Mouse (Mus musculus) liver, embryonic 14 days (tissue): ENCODE measurements around the gene 4930564D02Rik. TPM values are rescaled to one million over a fixed set of nuclear protein-coding genes. Genes with fewer than 3 reads are reported as not detected.

ENCODE experiments used
- polyA plus RNA-seq: library from polyadenylated mRNA; depleted of rRNA; stranded (reverse); fragments of >200 nt; gene quantifications from 2 replicates; pipeline ENCODE4 v1.2.3, GENCODE M21; 2012; rRNA removed

The 4930564D02Rik gene
- polyA plus RNA-seq, result not detected in 2 replicates

GRCm38 (mm10) chr3:105066544-105066943 is at the start of gene 4930564D02Rik:
TSS of gene 4930564D02Rik (plus strand) at chr3:105066844.

DNA sequence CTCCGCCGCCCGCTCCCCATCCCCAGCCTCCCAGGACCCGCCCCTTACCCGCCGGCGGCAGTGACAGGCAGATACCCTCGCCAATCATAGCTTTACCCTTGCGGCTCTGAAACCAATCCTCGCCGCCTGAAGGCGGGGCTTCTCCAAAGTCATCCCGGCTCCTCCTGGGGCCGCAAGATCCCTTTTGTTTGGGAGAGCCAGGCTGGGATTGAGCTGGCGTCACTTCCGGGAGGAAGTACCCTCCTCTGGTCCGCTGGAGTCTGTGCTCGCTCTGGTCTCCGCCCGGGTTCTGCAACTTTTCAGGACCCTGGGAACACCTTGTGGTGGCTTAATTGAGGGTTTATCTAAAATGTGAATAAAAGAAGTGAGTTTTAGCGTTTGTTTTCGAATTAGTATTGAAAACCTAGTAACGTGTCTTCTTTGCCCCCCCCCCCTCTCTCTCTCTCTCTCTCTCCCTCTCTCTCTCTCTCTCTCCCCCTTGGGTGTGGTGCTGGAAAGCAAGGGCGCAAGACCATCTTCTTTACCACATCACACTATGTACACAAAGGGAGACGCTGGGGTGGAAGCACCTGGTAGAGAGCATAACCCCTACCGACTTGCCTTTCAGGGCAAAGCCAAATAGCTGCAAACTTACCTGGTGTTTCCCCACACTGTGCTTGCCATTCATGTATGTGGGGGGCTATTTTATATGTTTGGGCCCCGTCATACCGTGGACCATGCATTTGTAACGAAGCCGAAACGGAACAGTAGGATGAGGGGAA is 13.5 kb upstream of the 4930564D02Rik start, which contains the start of gene Cttnbp2nl:
Gene Cttnbp2nl (minus strand): TSS at position 210 of the 761 bp plus-strand sequence.

Other genes with a start within 250 kb of the 4930564D02Rik start
- gene Mov10, start 248.3 kb upstream of the 4930564D02Rik start, polyA plus RNA-seq, result 7.3 and 8.7 TPM in 2 replicates
- 4.4 and 5.4 TPM in 2 replicates for gene St7l, start 202.8 kb upstream of the 4930564D02Rik start, polyA plus RNA-seq
- gene Capza1, start 202.3 kb upstream of the 4930564D02Rik start, polyA plus RNA-seq, result 28.5 and 37.0 TPM in 2 replicates
- gene Wnt2b, start 104.9 kb upstream of the 4930564D02Rik start, polyA plus RNA-seq, result 0.07 and 0.11 TPM in 2 replicates
- gene Cttnbp2nl, start 13.7 kb upstream of the 4930564D02Rik start, polyA plus RNA-seq, result 0.54 and 0.66 TPM in 2 replicates